Mouse (Mus musculus): ENCODE measurements around the gene Ost4.

DNA sequence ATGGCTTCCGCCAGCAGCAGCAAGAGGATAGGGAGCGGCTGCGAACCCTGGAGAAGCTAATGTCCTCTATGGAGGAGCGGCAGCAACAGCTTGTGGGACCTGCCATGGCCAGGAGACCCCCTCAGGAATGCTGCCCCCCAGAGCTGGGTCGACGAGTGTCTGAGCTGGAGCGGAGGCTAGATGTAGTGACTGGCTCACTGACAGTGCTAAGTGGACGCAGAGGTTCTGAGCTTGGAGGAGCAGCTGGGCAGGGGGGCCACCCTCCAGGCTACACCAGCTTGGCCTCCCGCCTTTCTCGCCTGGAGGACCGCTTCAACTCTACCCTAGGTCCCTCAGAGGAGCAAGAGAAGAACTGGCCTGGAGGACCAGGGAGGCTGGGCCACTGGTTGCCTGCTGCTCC is 9.8 kb upstream of the Ost4 start:
- TF ChIP-seq CTCF (IDR thresholded peaks at IDR 0.05; ENCODE audit: low read depth): no peak
- TF ChIP-seq EP300 (IDR thresholded peaks at IDR 0.05; ENCODE audit: low read depth): no peak
